23 mouse cellular contexts compared by ENCODE assay signal in genomic region chr14:100781882-100782281, GRCm38 (mm10).
"Had no signal": no experiment of that assay in that cellular context is flagged by ENCODE, and none has a peak within 500 bp of the region (broad histone marks: within the 10 kb centered on the region; RNA-seq: fewer than 3 reads in every experiment).

No protein-coding gene starts in this region.

- DNase-seq: kidney, adult 2 months; kidney, postnatal 25 days; left cerebral cortex, postnatal 4 days; liver, postnatal 0 days; lung, embryonic 14.5 days; lung, postnatal 36 days; retina, postnatal 1 day; right cerebral cortex, postnatal 25 days; spleen, adult 18-20 months; thymus, adult 18-20 months; thymus, postnatal 36 days had no signal

- H3K27ac ChIP-seq: kidney, postnatal 0 days; layer of hippocampus, adult 2 months; limb, embryonic 12.5 days; limb, embryonic 15.5 days; liver, embryonic 14.5 days; midbrain, embryonic 10.5 days; midbrain, embryonic 13.5 days; neural tube, embryonic 13.5 days; stomach, embryonic 15.5 days had no signal

- H3K9ac ChIP-seq: limb, embryonic 12.5 days; limb, embryonic 15.5 days; liver, embryonic 14.5 days; liver, postnatal 0 days; lung, embryonic 14.5 days; midbrain, embryonic 13.5 days; neural tube, embryonic 13.5 days; stomach, embryonic 15.5 days had no signal

- H3K4me1 ChIP-seq: limb, embryonic 12.5 days; limb, embryonic 15.5 days; megakaryocyte, embryonic 14.5 days; midbrain, embryonic 10.5 days; midbrain, embryonic 13.5 days; neural tube, embryonic 13.5 days; stomach, embryonic 15.5 days had no signal

- H3K4me2 ChIP-seq: limb, embryonic 12.5 days; limb, embryonic 15.5 days; liver, embryonic 11.5 days; lung, embryonic 14.5 days; midbrain, embryonic 13.5 days; neural tube, embryonic 13.5 days; stomach, embryonic 15.5 days had no signal

- H3K9me3 ChIP-seq: limb, embryonic 12.5 days; limb, embryonic 15.5 days; megakaryocyte, embryonic 14.5 days; midbrain, embryonic 10.5 days; midbrain, embryonic 13.5 days; neural tube, embryonic 13.5 days; stomach, embryonic 15.5 days had no signal

- H3K36me3 ChIP-seq: limb, embryonic 12.5 days; limb, embryonic 15.5 days; midbrain, embryonic 10.5 days; midbrain, embryonic 13.5 days; neural tube, embryonic 13.5 days; stomach, embryonic 15.5 days had no signal

- H3K4me3 ChIP-seq: layer of hippocampus, adult 2 months; limb, embryonic 12.5 days; limb, embryonic 15.5 days; megakaryocyte, embryonic 14.5 days; midbrain, embryonic 10.5 days; midbrain, embryonic 13.5 days; neural tube, embryonic 13.5 days; stomach, embryonic 15.5 days had no signal

- H3K27me3 ChIP-seq: limb, embryonic 12.5 days; limb, embryonic 15.5 days; megakaryocyte, embryonic 14.5 days; midbrain, embryonic 13.5 days; neural tube, embryonic 13.5 days; stomach, embryonic 15.5 days had no signal

- ATAC-seq: liver, postnatal 0 days; lung, postnatal 0 days; midbrain, embryonic 13.5 days had no signal
